Mouse (Mus musculus) C2C12 (cell line): ENCODE results near the gene Syt10.

Source experiments
- CTCF ChIP-seq: IDR thresholded peaks from one replicate; pipeline ENCODE4 v1.5.1; 2011; ENCODE audit not compliant: control insufficient read depth, insufficient read depth, insufficient read length
- MAX ChIP-seq: IDR thresholded peaks from one replicate; pipeline ENCODE4 v1.6.1; 2011; ENCODE audit warnings: mild to moderate bottlenecking, control low read depth
- MYOG ChIP-seq: IDR thresholded peaks from one replicate; pipeline ENCODE4 v1.6.1; 2011; ENCODE audit not compliant: control insufficient read depth, insufficient read length; ENCODE audit errors: extremely low read depth
- USF1 ChIP-seq: IDR thresholded peaks from one replicate; pipeline ENCODE4 v1.6.1; 2011; ENCODE audit warnings: low read depth, mild to moderate bottlenecking, control low read depth, moderate library complexity

GRCm38 (mm10) chr15:89816098-89816497 is 25.6 kb downstream of the Syt10 start:
- TF ChIP-seq CTCF (no peak), MYOG (no peak), MAX (no peak), USF1 (no peak)
